Mouse (Mus musculus) MEL (cell line): ENCODE results near the gene Adam19. TPM values are rescaled to one million over a fixed set of nuclear protein-coding genes. Genes with fewer than 3 reads are reported as not detected.

Experiments used
- DNase-seq: peaks from one replicate; pipeline ENCODE4 v3.0.0; 2011; ENCODE audit warnings: low read depth, low spot score
- H3K27ac ChIP-seq: 2 replicates; pipeline ENCODE4 v1.5.1; 2012; ENCODE audit warnings: low read depth, mild to moderate bottlenecking, control low read depth, low read length, moderate library complexity; ENCODE audit not compliant: control insufficient read depth
- H3K27me3 ChIP-seq, 2 experiments: fragments of 150-350 bp in 1 of 2; sonication (generic) in 1 of 2; 2 replicates each; pipeline ENCODE4 v1.6.1; 2012; ENCODE audit warnings: low read length in 2 of 2, mild to moderate bottlenecking in 2 of 2, improper control_type of control experiment in 1 of 2, moderate library complexity in 1 of 2; ENCODE audit not compliant: insufficient read depth in 2 of 2, control insufficient read depth in 1 of 2
- H3K36me3 ChIP-seq, 2 experiments: 2 replicates each; pipeline ENCODE4 v1.6.1; 2012 to 2014; ENCODE audit warnings: low read length in 2 of 2, improper control_type of control experiment in 1 of 2, inconsistent platforms in 1 of 2, mild to moderate bottlenecking in 1 of 2; ENCODE audit not compliant: insufficient read depth in 2 of 2, control insufficient read depth in 1 of 2
- H3K4me1 ChIP-seq, 2 experiments: fragments of 150-350 bp in 1 of 2; sonication (generic) in 1 of 2; 2 replicates each; pipeline ENCODE4 v1.6.1; 2012; ENCODE audit warnings: low read length in 2 of 2, improper control_type of control experiment in 1 of 2, mild to moderate bottlenecking in 1 of 2; ENCODE audit not compliant: insufficient read depth in 2 of 2, control insufficient read depth in 1 of 2
- H3K4me3 ChIP-seq, 2 experiments: fragments of 150-350 bp in 1 of 2; sonication (generic) in 1 of 2; 2 replicates each; pipeline ENCODE4 v1.5.1; 2012; ENCODE audit warnings: low read depth in 2 of 2, low read length in 2 of 2, mild to moderate bottlenecking in 2 of 2, moderate library complexity in 2 of 2, control low read depth in 1 of 2, improper control_type of control experiment in 1 of 2; ENCODE audit not compliant: control insufficient read depth in 1 of 2, insufficient read depth in 1 of 2
- H3K79me2 ChIP-seq: 2 replicates; pipeline ENCODE4 v1.6.1; 2012; ENCODE audit warnings: mild to moderate bottlenecking, low read length, moderate library complexity; ENCODE audit not compliant: control insufficient read depth, poor library complexity, insufficient read depth
- H3K9ac ChIP-seq: 2 replicates; pipeline ENCODE4 v1.6.1; 2012; ENCODE audit warnings: low read depth, mild to moderate bottlenecking, control low read depth, low read length, moderate library complexity; ENCODE audit not compliant: control insufficient read depth, poor library complexity, severe bottlenecking
- H3K9me3 ChIP-seq: fragments of 150-350 bp; sonication (generic); replicated peaks from 2 replicates; pipeline ENCODE4 v1.6.1; 2012; ENCODE audit warnings: mild to moderate bottlenecking, low read length, improper control_type of control experiment, moderate library complexity; ENCODE audit not compliant: insufficient read depth
- CHD2 ChIP-seq: IDR thresholded peaks from 2 replicates; pipeline ENCODE4 v1.6.1; 2011; ENCODE audit warnings: low read length, improper control_type of control experiment
- E2F4 ChIP-seq: IDR thresholded peaks from 2 replicates; pipeline ENCODE4 v1.6.1; 2011; ENCODE audit warnings: low read depth, low read length, improper control_type of control experiment, borderline replicate concordance
- GATA1 ChIP-seq: IDR thresholded peaks from 2 replicates; pipeline ENCODE4 v1.6.1; 2011; ENCODE audit warnings: low read depth, low read length, improper control_type of control experiment
- JUND ChIP-seq: IDR thresholded peaks from 2 replicates; pipeline ENCODE4 v1.6.1; 2011; ENCODE audit warnings: low read depth, mild to moderate bottlenecking, improper control_type of control experiment, low read length
- KAT2A ChIP-seq: conservative IDR thresholded peaks from 2 replicates; pipeline ENCODE4 v1.6.1; 2012; ENCODE audit warnings: low read depth, low read length, improper control_type of control experiment, inconsistent platforms
- MEF2A ChIP-seq: IDR thresholded peaks from 2 replicates; pipeline ENCODE4 v1.6.1; 2014; ENCODE audit warnings: low read depth, mild to moderate bottlenecking, inconsistent platforms, low read length, improper control_type of control experiment; ENCODE audit not compliant: poor library complexity, insufficient replicate concordance, severe bottlenecking; ENCODE audit errors: extremely low read depth
- MXI1 ChIP-seq: IDR thresholded peaks from 2 replicates; pipeline ENCODE4 v1.6.1; 2011; ENCODE audit warnings: mild to moderate bottlenecking, low read depth, low read length, improper control_type of control experiment
- MYC ChIP-seq: IDR thresholded peaks from 2 replicates; pipeline ENCODE4 v1.6.1; 2011; ENCODE audit warnings: low read depth, mild to moderate bottlenecking, low read length, improper control_type of control experiment, moderate library complexity
- NELFE ChIP-seq: IDR thresholded peaks from 2 replicates; pipeline ENCODE4 v1.6.1; 2011; ENCODE audit warnings: low read depth, low read length, improper control_type of control experiment
- RCOR1 ChIP-seq: IDR thresholded peaks from 2 replicates; pipeline ENCODE4 v1.6.1; 2012; ENCODE audit warnings: low read depth, mild to moderate bottlenecking, inconsistent platforms, low read length, improper control_type of control experiment
- SIN3A ChIP-seq: IDR thresholded peaks from 2 replicates; pipeline ENCODE4 v1.6.1; 2012; ENCODE audit warnings: low read length, improper control_type of control experiment, inconsistent platforms
- SMC3 ChIP-seq: IDR thresholded peaks from 2 replicates; pipeline ENCODE4 v1.6.1; 2011; ENCODE audit warnings: low read depth, low read length, improper control_type of control experiment
- TBP ChIP-seq: IDR thresholded peaks from 2 replicates; pipeline ENCODE4 v1.8.0; 2011; ENCODE audit warnings: low read depth, low read length, improper control_type of control experiment
- TCF12 ChIP-seq: IDR thresholded peaks from 2 replicates; pipeline ENCODE4 v1.6.1; 2014; ENCODE audit warnings: low read depth, mild to moderate bottlenecking, inconsistent platforms, low read length, improper control_type of control experiment, moderate library complexity
- USF1 ChIP-seq: IDR thresholded peaks from 2 replicates; pipeline ENCODE4 v1.6.1; 2014; ENCODE audit warnings: low read depth, mild to moderate bottlenecking, inconsistent platforms, low read length, improper control_type of control experiment, moderate library complexity
- ZC3H11A ChIP-seq: IDR thresholded peaks from 2 replicates; pipeline ENCODE4 v1.6.1; 2012; ENCODE audit warnings: low read depth, mild to moderate bottlenecking, inconsistent platforms, low read length, improper control_type of control experiment
- ZMIZ1 ChIP-seq: IDR thresholded peaks from 2 replicates; pipeline ENCODE4 v1.6.1; 2012; ENCODE audit warnings: low read depth, mild to moderate bottlenecking, inconsistent platforms, low read length, improper control_type of control experiment, moderate library complexity
- polyA plus RNA-seq, 2 experiments: library from polyadenylated mRNA; stranded (reverse) in 1 of 2; unstranded in 1 of 2; fragments of >175 nt in 1 of 2; fragments of >200 nt in 1 of 2; gene quantifications; 2 replicates each; pipeline versions ENCODE4 v1.2.1 to v1.2.4; 2012; ENCODE audit warnings: low replicate concordance in 2 of 2, low read depth in 1 of 2; ENCODE audit not compliant: insufficient read length in 2 of 2, insufficient read depth in 1 of 2, missing spikeins in 1 of 2
- total RNA-seq: library from RNA; depleted of rRNA; stranded (reverse); fragments of 300-350 nt; gene quantifications from 2 replicates; pipeline ENCODE4 v1.2.3, GENCODE M21; 2012

Adam19 gene
- total and polyA plus RNA-seq, 3 experiments: 0.12 to 0.19 TPM; not detected in 1

DNA sequence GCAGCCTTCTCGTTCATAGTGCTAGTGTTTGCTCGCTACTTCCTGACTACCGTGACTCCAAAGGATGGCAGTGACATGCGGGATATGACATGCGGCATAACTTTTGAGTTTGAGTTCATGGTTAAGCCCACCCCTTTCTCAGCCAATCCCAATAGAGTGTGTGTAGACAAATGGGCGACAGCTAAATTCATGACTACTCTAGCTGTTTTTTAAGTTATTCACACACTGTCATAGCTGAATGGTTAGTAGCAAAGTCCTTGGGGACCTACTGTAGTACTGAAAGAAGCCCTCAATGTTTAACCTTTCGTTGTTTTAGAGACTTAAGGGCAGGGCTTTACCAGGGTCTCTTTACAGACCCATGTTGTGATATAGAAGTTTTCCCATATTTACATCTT is 70.0 kb downstream of the Adam19 start:
- no peak overlapping the region for H3K27ac ChIP-seq
- H3K4me1 ChIP-seq: peaks cover under 1 to 21% of the 10 kb centered on the region in 2 experiments
- no peaks in the 10 kb centered on the region for H3K9me3 ChIP-seq
- H3K27me3 ChIP-seq: peaks cover 0 to 2% of the 10 kb centered on the region in 2 experiments; a peak in 3 of 4 replicates
- TF ChIP-seq CHD2 (no peak), USF1 (no peak), TCF12 (no peak), ZC3H11A (no peak), RCOR1 (no peak), MYC (no peak), KAT2A (no peak), SMC3 (no peak)
- H3K4me3 ChIP-seq: no peak overlapping the region
- no peaks in the 10 kb centered on the region for H3K79me2 ChIP-seq
- H3K36me3 ChIP-seq: peaks cover 0 to 9% of the 10 kb centered on the region in 2 experiments; a peak in 2 of 4 replicates
- DNase-seq: no peak
- no peak overlapping the region for H3K9ac ChIP-seq

DNA sequence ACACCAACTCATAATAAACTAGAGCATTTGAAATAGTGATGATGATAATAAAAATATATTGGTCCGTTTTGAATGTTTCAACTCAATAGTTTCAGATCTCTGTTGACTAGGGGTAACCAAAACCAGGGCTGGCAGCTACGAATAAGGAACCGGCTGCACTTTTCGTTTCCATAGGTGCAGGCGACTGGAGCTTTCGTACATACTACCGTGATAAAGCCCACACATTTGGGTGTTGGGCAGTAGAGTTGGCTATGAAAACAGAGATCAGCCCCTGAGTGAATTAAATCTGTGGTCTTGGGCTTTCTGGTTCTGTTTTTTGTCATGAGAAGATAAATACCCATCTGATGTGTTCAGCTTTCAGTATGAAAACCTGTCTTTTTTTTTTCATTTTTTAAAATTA is 70.5 kb downstream of the Adam19 start:
- TF ChIP-seq TBP (no peak), RCOR1 (no peak), ZC3H11A (no peak), MEF2A (no peak), SIN3A (no peak), NELFE (no peak), JUND (no peak), GATA1 (no peak), MXI1 (no peak)
- DNase-seq: no peak
- no peak overlapping the region for H3K9ac ChIP-seq
- peaks cover 0 to 2% of the 10 kb centered on the region in 2 experiments; a peak in 3 of 4 replicates for H3K27me3 ChIP-seq
- H3K79me2 ChIP-seq: no peaks in the 10 kb centered on the region
- peaks cover 0 to 13% of the 10 kb centered on the region in 2 experiments; a peak in 2 of 4 replicates for H3K36me3 ChIP-seq
- no peaks in the 10 kb centered on the region for H3K9me3 ChIP-seq
- no peak overlapping the region for H3K4me3 ChIP-seq
- no peak overlapping the region for H3K27ac ChIP-seq
- H3K4me1 ChIP-seq: peaks cover 5 to 24% of the 10 kb centered on the region in 2 experiments

DNA sequence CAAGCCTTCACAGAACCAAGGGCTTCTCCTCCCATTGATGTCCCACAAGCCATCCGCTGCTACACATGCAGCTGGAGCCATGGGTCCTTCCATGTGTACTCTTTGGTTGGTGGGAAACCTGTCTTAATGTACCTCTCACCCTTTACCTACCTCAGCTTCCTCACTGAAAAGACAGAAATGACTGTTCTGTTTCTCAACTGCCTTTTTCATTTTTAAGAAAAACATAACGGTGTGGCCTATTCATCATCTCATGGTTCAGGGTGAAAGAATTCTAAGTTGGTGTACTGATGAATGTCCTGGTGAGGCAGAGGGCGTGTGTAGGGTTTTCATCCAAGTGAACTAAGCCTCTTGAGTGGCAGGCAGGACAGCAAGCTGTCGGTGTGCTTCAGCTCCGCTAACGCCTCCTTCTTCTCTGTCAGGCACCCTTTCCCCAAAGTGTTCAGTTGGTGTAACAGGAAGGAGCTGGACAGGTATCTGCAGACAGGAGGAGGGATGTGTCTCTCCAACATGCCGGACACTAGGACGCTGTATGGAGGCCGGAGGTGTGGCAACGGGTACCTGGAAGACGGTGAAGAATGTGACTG is 71.1 kb downstream of the Adam19 start:
- Histone ChIP-seq H3K79me2 (no peaks in the 10 kb centered on the region), H3K27me3 (no peaks in the 10 kb centered on the region; a peak in 2 of 4 replicates), H3K27ac (no peak overlapping the region), H3K9me3 (no peaks in the 10 kb centered on the region), H3K4me3 (no peak overlapping the region), H3K4me1 (peaks cover 8 to 29% of the 10 kb centered on the region in 2 experiments), H3K36me3 (peaks cover 0 to 16% of the 10 kb centered on the region in 2 experiments; a peak in 2 of 4 replicates), H3K9ac (no peak overlapping the region)
- DNase-seq: no peak
- TF ChIP-seq E2F4: no peak
- TF ChIP-seq SIN3A: no peak
- TF ChIP-seq ZMIZ1: no peak
